Mouse (Mus musculus): ENCODE results near the gene Ica1. TPM values are rescaled to one million over a fixed set of nuclear protein-coding genes. Genes with fewer than 3 reads are reported as not detected.

Gene Ica1
- total RNA-seq, 2 experiments from 2014 or later, result 20.2 to 38.2 TPM

- no peak for DNase-seq (ENCODE audit: low spot score in 2 of 2)
These were observed 86.9 kb downstream of the Ica1 start for GRCm38 (mm10) chr6:8691199-8691975.

- no peak for DNase-seq (ENCODE audit: low spot score in 2 of 2)
These were observed 87.8 kb downstream of the Ica1 start for GRCm38 (mm10) chr6:8690441-8690840.

- DNase-seq (ENCODE audit: low spot score in 2 of 2), result no peak
These were observed 91.4 kb downstream of the Ica1 start for GRCm38 (mm10) chr6:8686678-8687580.

- no peak for DNase-seq (ENCODE audit: low spot score in 2 of 2)
These were observed 94.9 kb downstream of the Ica1 start for GRCm38 (mm10) chr6:8683379-8683778.

- DNase-seq (ENCODE audit: low spot score in 2 of 2), result no peak
These were observed 97.4 kb downstream of the Ica1 start for GRCm38 (mm10) chr6:8680931-8681330.

- DNase-seq (ENCODE audit: low spot score in 2 of 2), result no peak
These were observed 105.3 kb downstream of the Ica1 start for GRCm38 (mm10) chr6:8673013-8673412.

- DNase-seq (ENCODE audit: low spot score in 2 of 2), result no peak
These were observed 108.9 kb downstream of the Ica1 start for GRCm38 (mm10) chr6:8669343-8669742.

GRCm38 (mm10) chr6:8668013-8668811 lies 110.1 kb downstream of the Ica1 start:
- DNase-seq (ENCODE audit: low spot score in 2 of 2), result no peak

GRCm38 (mm10) chr6:8665786-8666185 lies 112.5 kb downstream of the Ica1 start:
- no peak for DNase-seq (ENCODE audit: low spot score in 2 of 2)

- DNase-seq (ENCODE audit: low spot score in 2 of 2), result no peak
These were observed 113.3 kb downstream of the Ica1 start for GRCm38 (mm10) chr6:8664956-8665355.

- DNase-seq (ENCODE audit: low spot score in 2 of 2), result no peak
These were observed 115.1 kb downstream of the Ica1 start for GRCm38 (mm10) chr6:8663092-8663740.

- DNase-seq (ENCODE audit: low spot score in 2 of 2), result no peak
These were observed 116.9 kb downstream of the Ica1 start for GRCm38 (mm10) chr6:8661404-8661803.

GRCm38 (mm10) chr6:8660076-8660475 lies 118.2 kb downstream of the Ica1 start:
- DNase-seq (ENCODE audit: low spot score in 2 of 2), result no peak

- DNase-seq (ENCODE audit: low spot score in 2 of 2), result no peak
These were observed 118.9 kb downstream of the Ica1 start for GRCm38 (mm10) chr6:8659194-8659959.

GRCm38 (mm10) chr6:8658431-8658830 lies 119.9 kb downstream of the Ica1 start:
- DNase-seq (ENCODE audit: low spot score in 2 of 2), result no peak

GRCm38 (mm10) chr6:8657459-8657858 lies 120.8 kb downstream of the Ica1 start:
- DNase-seq (ENCODE audit: low spot score in 2 of 2), result no peak

- no peak for DNase-seq (ENCODE audit: low spot score in 2 of 2)
These were observed 122.8 kb downstream of the Ica1 start for GRCm38 (mm10) chr6:8655454-8655853.

- no peak for DNase-seq (ENCODE audit: low spot score in 2 of 2)
These were observed 127.9 kb downstream of the Ica1 start for GRCm38 (mm10) chr6:8650413-8650812.

- no peak for DNase-seq (ENCODE audit: low spot score in 2 of 2)
These were observed 128.9 kb downstream of the Ica1 start for GRCm38 (mm10) chr6:8649295-8649865.

Measured in adrenal gland, adult 18-20 months (tissue).